Mouse (Mus musculus): ENCODE data around the gene Cerk. TPM values are rescaled to one million over a fixed set of nuclear protein-coding genes. Genes with fewer than 3 reads are reported as not detected.
"Not testable (repeated sequence)": the region's sequence is repeated elsewhere in the genome, so short reads cannot be mapped to it uniquely, and the experiment has no call there.

Gene Cerk
- total RNA-seq, 1 experiment from 2014 or later: 114 TPM

GRCm38 (mm10) chr15:86213753-86214548, 28.0 kb upstream of the Cerk start, which contains the start of gene Tbc1d22a:
Tbc1d22a (plus strand) TSS chr15:86214459.
- ATAC-seq (ENCODE audit: extremely low read depth, insufficient number of reproducible peaks, low FRiP score, poor library complexity, severe bottlenecking): peak; percentile 94

- ATAC-seq (ENCODE audit: extremely low read depth, insufficient number of reproducible peaks, low FRiP score, poor library complexity, severe bottlenecking): not testable (repeated sequence)
These were observed 26.3 kb upstream of the Cerk start for GRCm38 (mm10) chr15:86212193-86212592.

- ATAC-seq (ENCODE audit: extremely low read depth, insufficient number of reproducible peaks, low FRiP score, poor library complexity, severe bottlenecking): no peak
These were observed 20.4 kb upstream of the Cerk start for GRCm38 (mm10) chr15:86206385-86206784.

DNA sequence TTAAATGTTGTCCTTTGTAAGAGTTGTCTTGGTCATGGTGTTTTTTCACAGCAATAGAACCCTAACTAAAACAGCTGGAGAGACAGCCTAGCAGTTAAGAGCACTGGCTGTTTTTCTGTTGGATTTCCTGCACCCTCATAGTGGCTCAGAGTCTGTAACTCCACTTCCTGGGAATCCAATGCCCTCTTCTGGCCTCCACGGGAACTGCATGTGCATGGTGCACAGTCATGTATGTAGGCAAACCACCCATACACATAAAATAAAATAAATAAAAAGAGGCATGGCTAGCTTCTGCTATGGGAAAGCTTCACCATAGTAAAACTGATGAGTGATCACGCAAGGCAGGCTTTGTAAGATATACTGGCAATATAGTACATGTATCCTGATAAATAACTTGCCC, 19.4 kb upstream of the Cerk start:
- peak; percentile 58; the same call in 1 of the 2 replicates for ATAC-seq (ENCODE audit: extremely low read depth, insufficient number of reproducible peaks, low FRiP score, poor library complexity, severe bottlenecking)

- ATAC-seq (ENCODE audit: extremely low read depth, insufficient number of reproducible peaks, low FRiP score, poor library complexity, severe bottlenecking): no peak
These were observed 18.1 kb upstream of the Cerk start for GRCm38 (mm10) chr15:86203942-86204561.

DNA sequence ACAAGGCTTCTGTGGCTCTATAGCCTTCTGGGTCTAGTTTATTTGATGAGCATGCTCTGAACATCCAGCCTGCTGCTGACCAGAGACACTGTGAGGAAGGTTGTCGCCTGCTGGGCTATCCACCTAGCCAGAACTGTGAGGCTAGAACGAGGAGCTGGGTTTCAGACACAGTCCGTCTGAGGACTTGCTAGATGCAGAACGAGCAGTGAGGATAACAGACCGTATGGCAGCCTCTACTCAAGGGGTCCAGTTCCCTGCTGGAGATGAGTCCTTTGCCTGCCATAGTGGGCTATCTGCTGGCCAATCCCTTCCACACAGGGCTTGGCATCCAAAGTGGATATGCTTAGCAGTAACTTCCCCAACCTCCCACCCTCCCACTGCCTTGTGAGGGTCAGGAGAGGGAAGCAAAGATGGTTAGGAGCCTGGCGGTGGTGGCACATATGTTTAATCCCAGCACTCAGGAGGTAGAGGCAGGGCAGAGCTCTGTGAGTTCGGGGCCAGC, 17.4 kb upstream of the Cerk start:
- no peak for ATAC-seq (ENCODE audit: extremely low read depth, insufficient number of reproducible peaks, low FRiP score, poor library complexity, severe bottlenecking)

GRCm38 (mm10) chr15:86202640-86203039, 16.7 kb upstream of the Cerk start:
- ATAC-seq (ENCODE audit: extremely low read depth, insufficient number of reproducible peaks, low FRiP score, poor library complexity, severe bottlenecking): peak; percentile 75

DNA sequence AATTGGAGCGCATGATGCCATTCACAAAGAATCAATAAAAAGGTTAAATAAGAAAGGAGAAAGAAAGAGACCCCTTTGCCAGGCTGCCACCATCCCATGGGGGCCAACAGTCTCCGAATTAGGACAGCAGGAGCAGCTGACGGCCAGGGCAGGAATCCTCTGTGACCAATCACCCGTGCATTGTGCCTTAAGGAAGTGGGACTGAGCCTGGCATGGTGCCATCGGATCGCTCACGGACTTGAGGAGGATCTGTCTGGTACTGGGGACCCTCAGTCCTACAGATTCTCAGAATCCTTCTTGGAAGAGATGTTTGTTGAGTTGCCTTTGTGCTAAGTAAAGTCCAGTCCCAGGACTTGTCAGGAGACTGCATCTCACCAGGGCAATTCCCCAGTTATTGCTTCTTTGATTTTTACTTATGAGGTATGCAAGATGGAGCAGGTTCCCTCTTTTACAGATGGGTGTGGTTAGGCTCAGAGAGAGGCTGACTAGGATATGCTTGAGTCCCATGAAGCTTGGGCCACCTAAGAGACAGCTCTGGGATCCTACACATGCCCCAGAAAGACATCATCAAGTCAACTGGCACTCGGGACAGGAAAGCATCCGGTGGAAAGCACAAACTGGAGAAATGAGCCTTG, 15.9 kb upstream of the Cerk start:
- no peak for ATAC-seq (ENCODE audit: extremely low read depth, insufficient number of reproducible peaks, low FRiP score, poor library complexity, severe bottlenecking)

DNA sequence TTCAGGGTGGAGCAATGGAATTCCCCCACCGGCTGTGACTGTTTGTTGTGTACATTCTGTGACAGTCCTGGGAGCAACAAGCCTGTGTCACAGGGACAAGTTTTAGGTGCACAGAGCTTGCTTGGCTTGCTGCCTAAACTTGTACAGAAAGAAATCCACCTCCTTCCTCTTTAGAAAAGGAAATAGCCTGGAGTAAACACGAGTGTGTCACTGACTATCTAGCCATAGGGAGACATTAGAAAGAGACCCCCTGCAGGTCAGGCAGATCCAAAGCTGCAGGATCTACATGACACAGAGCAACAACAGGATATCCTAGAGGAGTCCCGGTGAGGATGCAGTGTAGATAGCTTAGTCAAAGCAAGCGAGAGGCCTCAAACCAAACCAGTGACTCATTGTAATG, 15.2 kb upstream of the Cerk start:
- ATAC-seq (ENCODE audit: extremely low read depth, insufficient number of reproducible peaks, low FRiP score, poor library complexity, severe bottlenecking): no peak

DNA sequence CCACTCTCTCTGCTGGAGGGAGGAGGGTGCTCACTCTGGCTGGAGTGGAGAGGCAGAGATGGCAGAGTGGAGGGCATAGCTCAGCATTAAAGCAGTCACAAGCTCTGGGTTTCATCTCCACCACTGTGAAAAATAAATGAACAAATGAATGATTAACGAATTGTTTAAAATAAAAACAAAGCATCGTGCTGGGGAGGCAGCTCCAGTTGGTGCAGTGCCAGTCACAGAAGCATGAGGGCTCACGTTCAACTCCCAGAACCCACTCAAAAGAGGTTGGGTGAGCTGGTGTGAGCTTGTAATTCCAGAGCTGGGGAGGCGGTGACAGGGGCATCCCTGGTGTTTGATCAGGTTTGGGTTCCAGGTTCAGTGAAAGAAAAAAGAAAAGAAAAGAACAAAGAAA, 14.2 kb upstream of the Cerk start:
- ATAC-seq (ENCODE audit: extremely low read depth, insufficient number of reproducible peaks, low FRiP score, poor library complexity, severe bottlenecking): no peak

DNA sequence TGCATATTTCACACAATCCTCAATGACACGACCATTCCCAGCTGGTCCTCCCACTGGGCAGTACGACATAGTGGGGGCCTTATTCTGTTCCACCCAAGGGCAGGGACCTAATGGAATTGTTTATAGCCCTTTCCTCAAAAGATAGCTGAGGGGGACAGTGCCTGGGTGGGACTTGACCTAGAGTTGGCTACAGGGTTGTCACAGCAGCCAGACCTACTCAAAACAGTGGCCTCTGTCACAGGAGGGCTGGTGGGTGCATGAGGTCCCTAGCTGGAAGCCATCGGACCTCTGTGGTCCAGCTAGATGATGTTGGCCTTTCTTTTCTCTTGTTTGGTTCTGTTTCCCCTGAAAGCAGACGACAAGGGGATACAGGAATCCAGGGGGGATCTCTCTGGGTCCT, 13.5 kb upstream of the Cerk start:
- ATAC-seq (ENCODE audit: extremely low read depth, insufficient number of reproducible peaks, low FRiP score, poor library complexity, severe bottlenecking): no peak

GRCm38 (mm10) chr15:86199052-86199451, 13.1 kb upstream of the Cerk start:
- no peak for ATAC-seq (ENCODE audit: extremely low read depth, insufficient number of reproducible peaks, low FRiP score, poor library complexity, severe bottlenecking)

DNA sequence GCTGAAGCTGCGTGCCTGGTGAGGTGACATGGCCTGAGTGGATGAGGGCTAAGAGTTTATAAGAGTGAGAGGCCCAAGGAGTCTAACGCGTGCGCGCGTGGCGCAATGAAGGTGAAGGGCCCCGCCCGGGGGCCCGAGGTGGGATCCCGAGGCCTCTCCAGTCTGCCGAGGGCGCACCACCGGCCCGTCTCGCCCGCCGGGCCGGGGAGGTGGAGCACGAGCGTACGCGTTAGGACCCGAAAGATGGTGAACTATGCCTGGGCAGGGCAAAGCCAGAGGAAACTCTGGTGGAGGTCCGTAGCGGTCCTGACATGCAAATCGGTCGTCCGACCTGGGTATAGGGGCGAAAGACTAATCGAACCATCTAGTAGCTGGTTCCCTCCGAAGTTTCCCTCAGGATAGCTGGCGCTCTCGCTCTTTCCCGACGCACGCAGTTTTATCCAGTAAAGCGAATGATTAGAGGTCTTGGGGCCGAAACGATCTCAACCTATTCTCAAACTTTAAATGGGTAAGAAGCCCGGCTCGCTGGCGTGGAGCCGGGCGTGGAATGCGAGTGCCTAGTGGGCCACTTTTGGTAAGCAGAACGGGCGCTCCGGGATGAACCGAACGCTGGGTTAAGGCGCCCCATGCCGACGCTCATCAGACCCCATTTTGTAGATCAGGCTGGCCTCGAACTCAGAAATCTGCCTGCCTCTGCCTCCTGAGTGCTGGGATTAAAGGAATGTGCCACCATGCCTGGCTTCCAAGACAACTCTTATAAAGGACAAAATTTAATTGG, 8.9 kb upstream of the Cerk start:
- peak; percentile 84 for ATAC-seq (ENCODE audit: extremely low read depth, insufficient number of reproducible peaks, low FRiP score, poor library complexity, severe bottlenecking)

GRCm38 (mm10) chr15:86191933-86192332, 6.0 kb upstream of the Cerk start:
- no peak for ATAC-seq (ENCODE audit: extremely low read depth, insufficient number of reproducible peaks, low FRiP score, poor library complexity, severe bottlenecking)

GRCm38 (mm10) chr15:86191505-86191904, 5.6 kb upstream of the Cerk start:
- peak; percentile 20; the same call in 1 of the 2 replicates for ATAC-seq (ENCODE audit: extremely low read depth, insufficient number of reproducible peaks, low FRiP score, poor library complexity, severe bottlenecking)

DNA sequence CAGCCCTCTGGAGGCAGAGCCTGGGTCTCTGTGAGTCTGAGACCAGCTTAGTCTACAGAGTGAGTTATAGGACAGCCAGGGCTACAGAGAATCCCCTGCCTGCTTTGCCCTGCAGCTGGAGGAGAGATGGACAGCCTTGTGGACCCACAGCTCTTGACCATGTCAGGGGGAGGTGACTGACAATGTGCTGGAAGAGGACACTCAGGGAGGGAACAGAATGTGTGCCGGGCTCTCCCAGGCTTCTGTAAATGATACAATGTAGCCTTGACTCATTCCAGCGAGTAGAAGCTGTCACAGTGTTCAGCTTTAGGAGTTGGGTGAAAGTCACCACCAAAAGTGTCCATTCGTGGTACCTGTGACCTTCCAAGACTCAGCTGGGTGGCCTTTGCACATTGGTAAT, 4.4 kb upstream of the Cerk start:
- no peak for ATAC-seq (ENCODE audit: extremely low read depth, insufficient number of reproducible peaks, low FRiP score, poor library complexity, severe bottlenecking)

DNA sequence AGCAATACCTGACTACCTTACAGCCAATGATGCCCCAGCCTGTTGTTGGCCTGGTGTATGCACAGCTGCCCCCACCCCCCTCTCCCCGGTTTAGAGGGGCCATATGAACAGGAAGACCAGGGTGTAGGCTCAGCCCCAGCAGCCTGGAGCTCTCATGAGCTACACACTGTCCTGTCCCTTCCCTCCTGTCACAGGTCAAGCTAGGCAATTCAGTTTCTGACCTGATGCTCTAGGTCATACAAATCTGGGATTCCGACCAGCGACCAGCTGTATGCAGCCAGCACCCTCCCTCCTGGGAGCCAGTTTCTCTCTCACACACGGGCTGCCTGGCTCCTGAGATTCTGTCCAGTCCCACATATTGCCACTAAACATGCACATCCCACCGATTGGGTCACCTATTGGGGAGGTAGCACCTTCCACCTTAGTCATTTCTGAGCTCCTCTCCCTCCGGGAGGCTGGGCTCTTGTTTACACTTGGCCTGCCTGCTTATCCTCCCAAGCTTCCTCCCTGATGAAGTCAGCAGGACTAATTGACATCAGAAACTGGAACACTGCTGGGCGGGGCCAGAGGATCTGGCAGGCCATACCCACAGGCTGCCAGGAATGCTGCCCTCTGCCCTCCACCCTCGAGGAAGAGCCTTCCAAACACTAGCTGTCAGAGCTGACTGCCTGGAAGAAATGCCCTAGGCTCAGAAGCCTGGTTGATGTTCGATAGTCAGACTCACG, 3.0 kb upstream of the Cerk start:
- ATAC-seq (ENCODE audit: extremely low read depth, insufficient number of reproducible peaks, low FRiP score, poor library complexity, severe bottlenecking): no peak

DNA sequence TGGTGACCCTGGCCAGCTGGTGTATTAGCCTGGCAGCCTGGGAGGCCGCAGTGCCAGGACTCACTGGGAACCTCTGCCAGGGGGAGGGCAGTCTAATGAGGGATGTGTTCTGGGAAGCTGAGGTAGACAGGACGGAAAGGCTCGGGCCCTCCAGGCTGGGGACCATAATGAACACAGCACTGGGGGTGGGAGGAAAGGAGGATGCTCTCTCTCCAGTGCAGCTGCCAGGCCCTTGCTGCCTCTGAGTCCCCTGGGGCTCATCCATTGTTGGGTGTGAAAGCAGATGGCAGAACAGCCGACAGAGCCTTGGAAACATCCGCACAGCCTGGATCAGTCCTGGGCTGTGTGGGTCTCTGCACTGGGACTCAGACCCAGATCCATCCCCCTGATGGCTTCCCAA, 2.2 kb upstream of the Cerk start:
- no peak for ATAC-seq (ENCODE audit: extremely low read depth, insufficient number of reproducible peaks, low FRiP score, poor library complexity, severe bottlenecking)

DNA sequence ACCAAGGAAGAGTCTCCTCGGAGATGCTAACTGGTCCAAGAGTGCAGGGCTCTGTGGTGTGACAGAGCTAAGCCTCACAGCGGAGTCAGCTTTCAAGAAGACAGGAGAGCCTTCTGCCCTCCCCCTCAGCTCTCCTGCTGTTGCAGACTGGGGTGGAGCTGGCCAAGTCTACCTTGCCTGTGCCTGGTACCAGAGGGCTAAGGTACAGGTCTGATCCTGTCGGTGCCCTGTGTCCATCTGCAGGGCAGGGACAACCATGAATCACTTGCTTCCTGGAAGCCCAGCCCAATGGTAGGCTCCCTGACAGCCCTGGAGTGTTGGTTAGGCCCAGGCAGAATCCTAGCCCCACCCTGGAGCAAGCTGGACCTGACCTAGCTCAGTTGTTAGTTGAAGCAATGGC, 745 bp upstream of the Cerk start:
- no peak for ATAC-seq (ENCODE audit: extremely low read depth, insufficient number of reproducible peaks, low FRiP score, poor library complexity, severe bottlenecking)
